Mouse (Mus musculus) erythroblast, embryonic 14.5 days (primary cell): ENCODE measurements around the gene Tex52.

ENCODE experiments used
- GATA1 ChIP-seq: IDR thresholded peaks from 2 replicates; pipeline ENCODE4 v1.6.1; 2012; ENCODE audit warnings: low read length, inconsistent platforms, mixed read lengths
- TAL1 ChIP-seq: IDR thresholded peaks from 3 replicates; pipeline ENCODE4 v1.6.1; 2012; ENCODE audit warnings: low read length, inconsistent platforms, mixed read lengths

GRCm38 (mm10) chr6:128404708-128405107 lies 29.5 kb downstream of the Tex52 start:
- TF ChIP-seq GATA1 (no peak), TAL1 (no peak)
